Mouse (Mus musculus): ENCODE data around the gene Kcnc1. TPM values are rescaled to one million over a fixed set of nuclear protein-coding genes. Genes with fewer than 3 reads are reported as not detected.

The Kcnc1 gene
- 0.04 and 0.33 TPM in 2 replicates for polyA plus RNA-seq (2012; rRNA removed; ENCODE audit: low replicate concordance)

GRCm38 (mm10) chr7:46396231-46396927 lies at the start of gene Kcnc1:
Gene Kcnc1 (plus strand): TSS chr7:46396497.

GRCm38 (mm10) chr7:46376172-46377007 lies 19.9 kb upstream of the Kcnc1 start, which contains the start of gene Myod1:
Gene Myod1 (plus strand): TSS chr7:46376474.

Other genes starting within 250 kb of the Kcnc1 start
- 0.27 and 1.5 TPM in 2 replicates for gene Abcc8, start 216.5 kb upstream of the Kcnc1 start, polyA plus RNA-seq (2012; rRNA removed; ENCODE audit: low replicate concordance)
- not detected in 2 replicates for gene Ush1c, start 158.0 kb upstream of the Kcnc1 start, polyA plus RNA-seq (2012; rRNA removed; ENCODE audit: low replicate concordance)
- not detected in 2 replicates for gene Otog, start 155.5 kb upstream of the Kcnc1 start, polyA plus RNA-seq (2012; rRNA removed; ENCODE audit: low replicate concordance)
- 0.06 TPM in 1 of 2 replicates, not detected in the other for gene Myod1, start 20.0 kb upstream of the Kcnc1 start, polyA plus RNA-seq (2012; rRNA removed; ENCODE audit: low replicate concordance)
- 6.3 and 12.0 TPM in 2 replicates for gene Sergef, start 243.3 kb downstream of the Kcnc1 start, polyA plus RNA-seq (2012; rRNA removed; ENCODE audit: low replicate concordance)